Mouse (Mus musculus) small intestine, adult 10 weeks (tissue): ENCODE results near the gene Lclat1. TPM values are rescaled to one million over a fixed set of nuclear protein-coding genes. Genes with fewer than 3 reads are reported as not detected.

ENCODE experiments used
- polyA plus RNA-seq: library from polyadenylated mRNA; stranded (reverse); fragments of 350-450 nt; fragmentation: Illumina TruSeq; extraction: RNeasy Lipid Tissue Mini Kit (QIAGEN cat#74804); gene quantifications from one replicate; pipeline ENCODE4 v1.2.3, GENCODE M21; 2014; ENCODE audit warnings: low replicate concordance

Gene Lclat1
- 97.3 TPM for polyA plus RNA-seq

GRCm38 (mm10) chr17:73107158-73108157 lies at the start of gene Lclat1:
Lclat1 (plus strand) TSS chr17:73107985.

Other genes starting within 250 kb of the Lclat1 start
- 13.8 TPM for gene Lbh, start 189.7 kb upstream of the Lclat1 start, polyA plus RNA-seq